9 mouse cellular contexts compared by ENCODE assay signal in the genomic region with DNA sequence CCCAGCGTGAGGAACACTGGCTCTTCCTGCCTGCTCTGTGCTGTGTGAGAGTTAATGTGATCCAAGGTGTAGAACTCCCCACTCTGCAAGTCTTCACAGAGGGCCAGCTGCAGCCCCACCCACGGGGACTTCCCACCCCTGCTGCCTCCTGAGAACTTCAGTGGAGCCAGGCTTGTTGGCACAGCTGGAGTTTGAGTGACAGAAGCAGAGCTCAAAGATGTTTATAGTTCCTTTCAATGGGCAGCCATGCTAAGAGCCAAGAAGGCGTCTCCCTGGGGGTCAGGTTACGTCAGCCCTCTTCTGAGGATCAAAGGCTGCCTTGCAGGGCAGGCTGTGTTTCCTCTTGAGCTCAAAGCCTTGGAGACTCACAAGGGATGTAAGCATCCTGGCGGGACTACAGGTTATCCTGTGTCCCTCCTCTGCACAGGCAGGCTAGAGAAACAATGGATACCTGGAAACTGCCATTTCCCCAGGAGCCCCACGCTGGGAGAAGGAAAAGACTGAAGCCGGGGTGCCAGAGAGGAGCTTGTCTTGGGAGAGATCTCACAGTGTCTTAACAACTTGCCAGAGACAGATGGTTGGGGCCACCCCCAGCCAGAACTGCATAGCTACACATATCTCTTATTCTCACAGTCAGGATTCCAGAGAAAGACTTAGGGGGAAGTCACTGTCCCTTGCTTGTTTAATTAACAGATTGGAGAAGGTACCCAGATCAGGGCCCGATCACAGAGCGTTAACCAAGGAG. TPM values are rescaled to one million over a fixed set of nuclear protein-coding genes. Genes with fewer than 3 reads are reported as not detected.
DNase-seq lines count a peak whose midpoint lies in the region; ATAC-seq and TF ChIP-seq lines count a peak whose summit lies in the region.
"Had no signal": no experiment of that assay in that cellular context is flagged by ENCODE, and none has a peak within 500 bp of the region (broad histone marks: within the 10 kb centered on the region; RNA-seq: fewer than 3 reads in every experiment).

No protein-coding gene starts in this region.

- intact Hi-C loops in heart, postnatal 10 days (cut with DNase I) = no loop called here
- intact Hi-C loops in left cerebral cortex, postnatal 25 days (cut with DNase I) = no loop called here

- 19% methylated on average over 9 of the region's 9 CpGs for WGBS in midbrain, postnatal 0 days

- peak; percentile 53 for ATAC-seq in midbrain, postnatal 0 days (ENCODE audit: low FRiP score)

- no peak overlapping the region for H3K9ac ChIP-seq in midbrain, postnatal 0 days (replicated peaks; ENCODE audit: low read length, poor library complexity, severe bottlenecking)

- peak overlapping the region; percentile 4; the same call in 1 of the 2 replicates for H3K27ac ChIP-seq in midbrain, postnatal 0 days (ENCODE audit: low read depth, low read length)
- H3K27ac ChIP-seq: macrophage had no signal

- no peak overlapping the region for H3K4me2 ChIP-seq in midbrain, postnatal 0 days (ENCODE audit: low read depth, low read length, poor library complexity, severe bottlenecking)

- TF ChIP-seq CTCF in midbrain, postnatal 0 days (IDR thresholded peaks at IDR 0.05) = no peak

- DNase-seq in testis, postnatal 14 days (ENCODE audit: low spot score) = peak; percentile 22
- DNase-seq in testis, postnatal 10 days (ENCODE audit: low spot score) = no peak
- DNase-seq in fibroblast of lung, adult 2 months (ENCODE audit: low read depth) = peak; percentile 61
- peak; percentile 43 to 62 for DNase-seq in heart, postnatal 10 days
- peak; percentile 31 to 81 for DNase-seq in left cerebral cortex, postnatal 25 days (ENCODE audit: low spot score in 2 of 2)
- peak; percentile 41 for DNase-seq in midbrain, postnatal 0 days (ENCODE audit: low spot score)
- DNase-seq in cerebellum, adult 18-20 months = no peak
- no peak for DNase-seq in urinary bladder, postnatal 10 days (ENCODE audit: low spot score)

- no peaks in the 10 kb centered on the region for H3K9me3 ChIP-seq in midbrain, postnatal 0 days (ENCODE audit: low read length)

- H3K27me3 ChIP-seq in midbrain, postnatal 0 days (ENCODE audit: insufficient read depth, low read length) = no peaks in the 10 kb centered on the region

- H3K36me3 ChIP-seq in midbrain, postnatal 0 days (ENCODE audit: insufficient read depth, low read length) = no peaks in the 10 kb centered on the region

- H3K4me3 ChIP-seq in midbrain, postnatal 0 days (ENCODE audit: low read depth, low read length) = no peak overlapping the region

- no peaks in the 10 kb centered on the region for H3K4me1 ChIP-seq in midbrain, postnatal 0 days (ENCODE audit: insufficient read depth, low read length)

RNA-seq across cellular contexts. Expression of a gene that starts 16.7 kb away (rescaled TPM):
- total RNA-seq in heart, postnatal 10 days (2021) = not detected
- 1 to 10 TPM; 2.6 to 3.1 TPM for total RNA-seq in left cerebral cortex, postnatal 25 days (2021)
- total RNA-seq in midbrain, postnatal 0 days (2014; rRNA removed) = 1.3 and 2.1 TPM in 2 replicates
- 0.43 and 0.89 TPM in 2 replicates for polyA plus RNA-seq in midbrain, postnatal 0 days (2015; fragmentation: Nextera tagmentation; extraction: Ambion mirVana)
- polyA plus RNA-seq: macrophage had no signal

RNA-seq across cellular contexts. Expression of a gene that starts 20.1 kb away (rescaled TPM):
- 10 to 100 TPM; 67.2 to 68.2 TPM for total RNA-seq in heart, postnatal 10 days (2021)
- 100 to 1,000 TPM; 107 to 108 TPM for total RNA-seq in left cerebral cortex, postnatal 25 days (2021)
- total RNA-seq in midbrain, postnatal 0 days (2014; rRNA removed) = 44.2 and 56.3 TPM in 2 replicates
- 35.8 and 38.7 TPM in 2 replicates for polyA plus RNA-seq in midbrain, postnatal 0 days (2015; fragmentation: Nextera tagmentation; extraction: Ambion mirVana)

Comparison
In these comparisons a context has a peak if more than half of its experiments do, and no peak if none do; other contexts are left out.
1. DNase-seq: peak in testis, postnatal 14 days (single experiment), fibroblast of lung, adult 2 months (single experiment), heart, postnatal 10 days (2 of 2), left cerebral cortex, postnatal 25 days (2 of 2) and midbrain, postnatal 0 days (single experiment); none in testis, postnatal 10 days (single experiment), cerebellum, adult 18-20 months (0 of 2) and urinary bladder, postnatal 10 days (single experiment).